Mouse (Mus musculus): ENCODE measurements around the gene Bri3.

Bri3 gene

DNA sequence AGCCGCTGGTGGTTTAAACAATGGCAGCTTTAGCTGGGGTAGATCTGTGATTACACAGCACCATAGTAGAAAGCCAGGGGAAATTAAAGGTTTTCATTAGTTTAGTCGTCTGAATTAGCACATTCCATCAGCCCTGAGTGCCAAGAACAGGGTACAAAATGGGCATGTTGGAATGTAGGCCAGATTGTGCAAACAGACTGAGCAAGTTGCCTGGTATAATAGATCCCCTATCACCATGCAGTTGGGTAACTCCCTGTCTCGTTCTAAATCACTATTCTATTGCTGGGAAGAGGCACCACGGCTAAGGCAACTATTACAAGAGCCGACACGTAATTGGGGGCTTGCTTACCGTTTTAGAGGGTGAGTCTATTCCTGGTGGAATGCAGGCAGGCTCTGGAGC lies 9.5 kb upstream of the Bri3 start:
- DNase-seq (ENCODE audit: low spot score): peak; percentile 69

DNA sequence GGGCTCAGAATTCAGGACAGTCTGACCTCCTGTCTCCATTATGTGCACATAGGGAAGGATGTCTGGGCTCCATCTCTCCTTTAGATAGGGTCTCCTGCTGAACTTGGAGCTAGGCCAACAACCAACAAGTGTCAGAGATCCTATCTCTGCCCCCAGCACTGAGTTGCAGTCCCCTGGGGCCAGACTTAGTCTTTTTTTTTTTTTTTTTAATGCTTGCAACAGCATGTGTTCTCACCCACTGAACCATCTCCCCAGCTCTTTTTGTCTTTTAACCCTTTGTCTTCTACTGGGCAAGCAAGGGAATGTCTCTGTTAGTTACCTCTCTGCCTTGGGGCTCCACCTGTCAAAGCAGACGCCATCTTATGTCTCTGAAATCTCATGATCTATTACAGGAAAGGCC lies 5.3 kb upstream of the Bri3 start:
- no peak for DNase-seq (ENCODE audit: low spot score)

DNA sequence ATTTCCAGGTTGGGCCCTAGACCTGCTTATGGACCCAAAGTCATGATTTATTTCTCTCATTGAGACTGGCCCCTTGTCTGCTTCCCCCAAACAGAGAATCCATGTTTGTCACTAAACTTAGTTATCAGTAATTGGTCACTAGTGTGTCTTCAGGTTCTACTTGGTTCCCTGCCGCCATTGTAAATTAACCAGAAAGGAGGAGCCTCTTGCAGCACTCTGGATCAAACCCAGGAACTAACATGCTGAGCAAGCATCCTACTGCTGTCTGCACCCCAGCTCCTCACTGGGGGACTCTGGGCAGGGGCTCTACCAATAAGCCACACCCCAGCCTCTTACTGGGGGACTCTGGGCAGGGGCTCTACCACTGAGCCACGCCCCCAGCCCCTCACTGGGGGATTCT lies 1.4 kb downstream of the Bri3 start:
- DNase-seq (ENCODE audit: low spot score): no peak

DNA sequence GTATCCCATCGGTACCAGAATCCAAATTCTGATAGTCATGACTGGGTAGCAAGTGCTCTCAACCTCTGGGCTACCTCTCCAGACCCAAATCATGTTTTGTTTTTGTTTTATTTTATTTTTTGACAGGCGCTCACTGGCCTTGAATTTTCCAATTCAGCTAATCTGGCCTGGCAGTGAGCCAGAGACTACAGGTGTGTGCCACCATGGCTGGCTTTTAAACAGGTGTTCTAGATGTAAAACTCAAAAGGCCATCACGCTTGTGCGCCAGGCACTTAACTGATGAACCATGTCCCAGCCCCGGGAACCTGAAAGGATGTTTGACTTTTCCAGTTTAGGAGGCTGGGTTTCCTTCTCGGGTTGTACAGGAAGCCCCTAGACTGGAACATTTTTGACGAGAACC lies 2.4 kb downstream of the Bri3 start:
- DNase-seq (ENCODE audit: low spot score): no peak

DNA sequence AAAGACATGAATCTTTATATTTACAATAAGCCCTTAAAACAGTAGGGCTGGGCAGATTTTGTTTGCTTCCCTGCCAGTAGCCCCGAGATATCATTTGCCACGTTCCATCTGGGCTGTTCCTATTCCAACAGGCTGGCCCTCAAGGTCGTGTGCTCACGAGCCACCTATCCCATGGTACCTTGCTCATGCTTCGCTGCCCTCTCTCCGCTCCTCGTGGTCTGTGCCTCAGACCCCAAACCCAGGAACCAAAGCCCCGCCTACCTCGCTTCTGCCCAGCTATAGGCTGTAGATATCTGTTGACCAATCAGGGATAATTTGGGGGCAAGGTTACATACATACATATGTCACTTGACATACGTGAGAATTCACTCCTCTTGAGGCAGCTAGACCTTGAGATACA lies 3.1 kb downstream of the Bri3 start:
- no peak for DNase-seq (ENCODE audit: low spot score)

DNA sequence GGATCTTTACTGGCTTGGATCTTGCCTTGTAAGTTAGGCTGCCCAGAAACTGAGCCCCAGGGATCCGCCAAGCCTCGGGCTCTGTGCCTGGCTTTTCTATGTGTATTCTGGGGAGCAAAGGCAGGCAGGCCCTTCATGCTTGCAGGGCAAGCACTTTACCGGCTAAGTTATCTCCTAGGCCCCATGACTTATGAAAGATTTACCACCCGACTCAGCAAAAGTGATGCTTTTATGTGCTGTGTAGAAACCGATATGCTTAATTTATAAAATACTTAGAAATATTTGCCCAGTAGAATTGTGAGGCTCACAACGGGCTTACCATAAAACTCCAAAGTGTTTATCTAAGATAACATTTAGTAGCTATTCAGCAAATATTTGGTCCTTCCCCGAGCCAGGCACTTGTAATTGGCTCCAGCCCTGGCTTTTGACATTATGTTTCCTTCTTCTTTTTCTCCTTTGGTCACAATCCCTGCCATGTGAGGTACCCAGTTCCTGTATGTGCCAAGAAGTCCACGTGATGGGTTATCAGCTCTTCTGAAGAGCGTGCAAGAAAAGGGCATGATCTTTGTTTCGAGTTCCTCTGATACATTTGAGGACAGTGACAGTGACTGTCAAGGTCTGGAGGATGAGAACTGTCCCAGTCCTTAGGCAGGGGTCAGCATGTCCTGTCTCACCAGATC lies 3.8 kb downstream of the Bri3 start:
- DNase-seq (ENCODE audit: low spot score): no peak

DNA sequence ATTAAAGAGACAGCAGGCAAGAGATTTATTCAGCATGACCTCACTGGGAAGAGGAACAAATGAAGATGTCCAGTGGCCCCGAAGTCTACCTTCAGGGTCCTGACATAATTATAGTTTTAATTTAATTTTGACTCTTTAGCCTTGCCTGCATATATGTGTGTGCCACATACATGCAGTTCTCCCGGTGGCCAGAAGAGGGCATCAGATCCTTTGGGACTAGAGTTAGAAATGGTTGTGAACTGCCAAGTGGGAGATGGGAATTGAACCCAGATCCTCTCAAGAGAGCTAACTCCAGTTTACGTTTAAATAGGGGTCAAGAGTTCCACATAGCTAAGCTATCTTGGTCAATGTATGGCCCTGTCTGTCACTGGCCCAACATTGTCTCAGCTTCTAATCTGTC lies 5.6 kb downstream of the Bri3 start:
- DNase-seq (ENCODE audit: low spot score): no peak

DNA sequence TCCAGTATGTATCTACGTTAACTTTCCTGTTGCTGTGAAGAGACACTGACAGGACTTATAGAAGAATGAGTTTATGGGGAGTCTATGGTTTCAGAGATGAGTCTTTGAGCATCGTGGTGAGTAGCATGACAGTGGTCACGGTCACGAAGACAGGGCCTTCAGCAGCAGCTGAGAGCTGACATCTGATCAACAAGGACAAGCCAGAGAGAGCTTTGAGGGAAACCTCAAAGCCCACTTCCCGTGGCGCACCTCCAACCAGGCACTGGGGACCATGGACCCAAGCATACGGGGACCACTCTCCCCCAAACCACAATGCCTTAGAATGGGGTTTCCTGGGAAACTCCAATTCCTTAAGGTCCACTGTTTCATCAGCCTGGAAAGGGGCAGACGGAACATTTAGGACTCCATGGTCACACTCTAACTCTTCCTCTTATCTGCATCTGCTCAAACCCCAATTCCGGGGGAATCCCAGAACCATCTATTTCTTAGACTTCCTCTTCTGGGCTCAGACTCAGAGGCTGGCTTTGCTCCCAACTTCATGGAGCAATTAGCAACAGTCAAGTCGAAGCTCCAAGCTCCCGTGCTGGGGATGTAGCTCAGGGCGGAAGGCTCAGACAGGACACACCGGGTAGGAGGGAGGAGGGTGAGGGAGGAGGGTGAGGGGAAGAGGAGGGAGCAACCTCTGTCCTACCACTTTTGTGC lies 7.8 kb downstream of the Bri3 start:
- DNase-seq (ENCODE audit: low spot score): no peak

DNA sequence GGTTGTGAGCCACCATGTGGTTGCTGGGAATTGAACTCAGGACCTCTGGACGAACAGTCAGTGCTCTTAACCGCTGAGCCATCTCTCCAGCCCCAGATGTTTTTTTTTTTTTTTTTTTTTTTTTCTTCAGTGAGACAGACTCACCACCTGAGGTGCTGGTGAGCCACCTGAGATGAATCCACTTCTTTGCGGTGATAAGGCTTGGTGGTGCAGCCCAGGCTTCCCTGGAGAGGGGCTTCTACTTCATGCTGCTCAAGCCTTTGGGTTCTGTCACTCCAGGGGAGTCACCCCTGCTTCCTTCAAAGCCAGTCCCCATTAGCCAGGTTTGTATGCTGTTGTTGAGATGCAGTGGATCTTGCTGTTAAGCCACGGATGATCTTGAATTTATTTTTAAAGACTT lies 9.0 kb downstream of the Bri3 start:
- DNase-seq (ENCODE audit: low spot score): no peak

DNA sequence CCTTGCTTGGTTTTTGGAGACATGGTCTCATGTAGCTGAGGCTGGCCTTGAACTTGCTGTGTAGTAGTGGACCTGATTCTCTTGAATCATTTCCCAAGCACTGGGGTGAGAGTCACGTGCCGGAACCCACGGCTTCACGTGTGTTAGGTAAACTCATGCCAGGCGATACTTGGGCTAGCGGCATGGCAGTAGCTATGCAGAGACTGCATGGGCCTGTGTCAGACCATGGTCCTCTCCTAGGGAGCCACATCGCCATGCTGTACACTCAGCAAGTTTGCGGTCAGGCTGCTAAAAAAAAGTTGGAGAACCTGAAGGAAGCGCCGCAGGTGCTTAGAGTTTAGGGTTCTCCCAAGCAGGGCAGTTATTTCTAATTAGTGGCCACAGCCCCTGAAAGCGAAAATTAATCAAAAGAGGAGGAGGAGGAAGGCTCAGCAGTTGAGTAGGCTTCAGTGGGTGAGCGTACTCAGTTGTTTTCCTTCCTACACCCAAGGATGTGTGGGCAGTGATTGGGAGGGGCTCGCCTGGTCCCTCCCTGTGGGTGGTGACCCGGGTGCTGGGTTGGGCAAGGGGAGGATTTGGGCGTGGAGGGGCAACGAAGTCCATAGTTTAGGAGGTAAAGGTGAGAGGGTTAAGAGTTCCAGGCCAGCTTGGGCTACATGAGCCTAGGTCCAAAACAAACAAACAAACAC lies 10.0 kb downstream of the Bri3 start:
- DNase-seq (ENCODE audit: low spot score): no peak

DNA sequence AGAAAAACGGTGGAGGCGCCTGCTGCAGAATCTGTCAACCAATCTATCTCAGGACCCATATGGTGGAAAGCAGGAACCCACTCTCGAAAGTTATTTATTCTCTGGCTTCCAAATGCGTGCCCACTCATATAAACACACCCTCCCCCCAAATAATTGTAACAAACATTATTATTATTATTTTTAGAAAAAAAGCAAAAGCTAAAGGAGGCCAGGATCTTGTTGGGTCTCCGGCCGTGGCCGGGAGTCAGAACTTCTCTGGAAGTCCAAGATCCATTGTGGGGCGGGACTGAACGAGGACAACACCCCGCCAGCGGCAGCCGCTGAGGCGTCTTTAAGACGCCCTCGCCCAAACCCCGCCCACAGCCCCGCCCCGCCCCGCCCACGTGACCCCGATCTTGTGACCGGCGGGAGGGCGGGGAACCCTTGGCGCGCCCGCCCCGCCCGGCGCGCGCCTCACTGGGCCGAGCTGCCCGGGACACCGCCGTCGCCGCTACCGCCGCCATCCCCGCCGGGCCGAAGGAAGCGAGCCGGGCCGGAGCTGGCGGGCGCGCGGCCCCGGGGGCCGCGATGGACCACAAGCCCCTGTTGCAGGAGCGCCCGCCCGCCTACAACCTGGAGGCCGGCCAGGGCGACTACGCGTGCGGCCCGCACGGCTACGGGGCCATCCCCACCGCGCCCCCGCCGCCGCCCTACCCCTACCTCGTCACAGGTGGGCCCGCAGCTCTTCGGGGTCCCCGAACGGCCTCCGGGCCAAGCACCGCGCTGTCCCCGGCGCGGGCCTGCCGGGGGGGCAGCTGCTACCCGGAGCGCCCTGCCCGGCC lies 10.8 kb downstream of the Bri3 start:
- DNase-seq (ENCODE audit: low spot score): peak; percentile 84

DNA sequence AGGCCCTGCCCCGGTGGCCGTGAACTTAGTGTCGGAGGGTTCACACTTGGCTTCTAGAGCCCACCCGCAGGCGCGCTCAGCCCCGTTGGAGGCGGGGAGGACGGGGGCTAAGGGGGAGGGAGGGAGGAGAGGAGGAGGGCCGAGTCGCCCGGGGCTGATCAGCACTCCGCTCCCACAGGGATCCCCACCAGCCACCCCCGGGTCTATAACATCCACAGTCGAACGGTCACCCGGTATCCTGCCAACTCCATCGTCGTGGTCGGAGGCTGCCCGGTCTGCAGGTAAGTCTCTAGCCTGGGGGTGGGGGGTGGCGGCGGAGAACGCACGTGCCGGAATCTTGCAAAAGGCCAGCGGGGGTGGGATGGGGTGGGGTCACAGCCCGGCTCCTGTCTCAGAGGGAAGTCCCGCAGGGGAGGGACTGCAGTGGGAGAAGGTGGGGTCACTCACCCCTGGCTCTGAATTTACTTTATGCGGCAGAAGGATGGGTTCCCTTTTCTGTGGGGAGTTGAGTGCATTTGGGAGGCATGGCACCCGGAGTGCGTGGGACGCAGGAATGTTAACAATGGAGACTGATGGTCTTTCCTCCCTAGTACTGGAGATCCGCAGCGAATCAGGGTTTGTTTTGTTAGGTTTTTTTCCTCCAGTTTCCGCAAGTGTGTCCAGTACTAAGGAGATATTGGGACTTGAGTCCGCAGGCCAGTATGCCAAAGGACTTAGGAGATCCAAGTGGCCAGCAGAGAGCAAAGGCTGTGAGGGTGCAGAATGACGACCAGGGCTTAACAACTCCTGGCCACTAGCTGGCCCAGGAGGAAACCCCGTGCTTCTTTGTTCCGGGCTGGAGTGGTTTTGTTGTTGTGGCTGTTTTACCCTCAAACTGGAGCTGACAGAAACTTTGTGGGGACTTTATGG lies 11.6 kb downstream of the Bri3 start:
- DNase-seq (ENCODE audit: low spot score): peak; percentile 62

DNA sequence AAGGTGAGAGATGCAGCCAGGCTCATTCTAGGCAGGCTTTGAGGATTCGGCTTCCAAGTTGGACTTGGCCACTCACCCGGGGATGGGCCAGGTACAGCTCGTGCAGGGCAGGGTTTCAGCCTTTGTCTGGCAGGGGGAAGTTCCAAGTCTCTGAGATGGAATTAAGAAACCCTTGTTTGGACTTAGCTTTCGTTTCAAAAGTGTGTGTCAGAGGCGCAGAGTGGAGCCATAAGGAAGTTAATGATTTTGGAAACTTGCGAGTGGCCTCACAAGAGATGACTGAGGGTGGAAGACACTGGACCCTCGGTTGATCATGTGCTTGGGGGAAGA lies 12.3 kb downstream of the Bri3 start:
- no peak for DNase-seq (ENCODE audit: low spot score)

DNA sequence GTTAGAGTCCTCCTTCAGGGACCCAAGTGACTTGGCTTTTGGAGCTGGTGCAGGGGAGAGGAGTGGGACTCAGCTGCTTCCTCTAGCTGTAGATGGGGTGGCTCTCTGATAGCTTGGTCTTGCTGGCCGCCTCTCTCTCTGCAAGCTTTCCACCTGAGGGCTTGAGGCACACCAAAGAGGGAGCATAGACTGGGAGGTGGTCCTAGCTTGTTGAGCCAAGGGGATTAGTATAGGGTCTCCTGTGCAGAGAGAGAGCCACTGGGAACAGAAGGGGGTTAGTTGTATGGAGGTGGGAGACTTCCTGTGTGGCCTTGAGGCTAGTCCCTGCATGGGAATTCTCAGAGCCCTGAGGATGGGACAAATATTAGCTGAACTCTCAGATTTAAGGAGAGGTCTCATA lies 12.7 kb downstream of the Bri3 start:
- DNase-seq (ENCODE audit: low spot score): no peak

DNA sequence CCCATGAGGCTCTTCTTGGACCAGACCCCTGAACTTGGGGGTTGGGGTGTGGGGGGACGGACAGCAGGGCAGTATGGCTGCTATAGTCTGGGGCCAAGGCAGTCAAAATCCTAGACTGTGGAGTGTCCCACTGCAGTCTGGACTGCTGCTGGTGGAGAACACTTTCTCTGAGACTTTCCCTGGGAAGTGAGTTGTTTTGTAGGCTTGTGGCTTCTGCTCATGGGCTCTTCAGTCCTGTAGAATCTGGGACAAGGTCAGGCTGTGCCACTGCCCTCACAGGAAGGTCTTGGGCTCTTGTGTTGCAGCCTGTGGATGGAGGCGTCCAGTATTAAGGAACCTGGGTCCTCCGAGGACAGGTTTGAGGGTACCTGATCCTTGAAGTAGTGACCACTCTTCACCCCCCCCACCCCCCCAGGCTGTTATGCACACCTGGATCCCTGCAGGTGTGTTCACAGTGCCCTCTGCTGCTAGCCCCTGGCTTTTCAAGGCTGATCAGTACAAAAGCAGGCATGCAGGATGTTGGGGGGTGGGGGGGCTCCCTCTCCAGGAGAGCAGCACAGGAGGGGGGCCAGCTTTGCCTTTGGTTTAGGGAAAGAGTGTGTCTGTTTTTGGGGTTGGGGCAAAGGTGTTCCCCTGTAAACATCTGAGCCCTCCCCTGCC lies 13.3 kb downstream of the Bri3 start:
- no peak for DNase-seq (ENCODE audit: low spot score)

DNA sequence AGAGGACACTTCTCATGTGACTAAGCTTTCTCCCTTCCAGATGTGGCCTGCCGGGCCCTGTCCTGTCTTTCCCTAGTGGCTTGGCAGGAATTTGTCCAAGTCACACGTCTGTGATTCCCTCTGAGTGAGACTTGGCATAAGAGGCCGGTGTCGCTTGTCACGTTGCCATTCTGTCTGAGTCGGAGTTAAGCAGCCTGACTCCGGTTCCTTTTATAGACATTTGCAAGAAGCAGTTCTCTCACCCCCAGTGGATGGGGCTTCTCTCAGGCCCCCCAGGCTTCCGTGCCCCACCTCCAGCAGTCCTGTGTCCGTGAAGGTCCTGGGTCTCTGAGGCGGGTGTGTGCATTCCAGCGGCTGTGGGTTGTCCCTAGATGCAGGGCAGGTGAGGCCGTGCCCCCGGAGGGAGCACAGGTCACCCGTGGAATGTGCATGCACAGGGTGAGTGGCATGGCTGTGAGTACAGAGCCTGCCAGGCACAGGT lies 13.9 kb downstream of the Bri3 start:
- peak; percentile 47 for DNase-seq (ENCODE audit: low spot score)

DNA sequence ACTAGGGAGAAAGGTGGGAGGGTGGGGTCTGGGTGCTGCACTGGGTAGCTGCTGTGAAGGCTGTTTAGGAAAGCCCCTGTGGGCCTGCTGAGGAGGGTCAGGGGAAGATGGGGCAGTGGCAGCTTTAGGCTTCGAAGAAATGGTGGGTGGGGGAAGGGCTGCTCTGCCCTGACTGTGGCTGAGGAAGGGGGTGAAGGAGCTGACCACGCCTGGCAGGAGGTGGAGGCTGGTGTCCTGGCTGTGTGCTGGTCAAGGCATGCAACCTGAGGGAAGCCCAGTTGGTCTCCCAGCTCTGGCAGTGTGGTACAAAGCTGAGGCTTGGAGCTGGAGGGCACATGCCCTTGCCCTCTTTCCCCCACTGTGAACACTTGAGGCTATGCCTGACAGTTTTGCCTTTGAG lies 14.4 kb downstream of the Bri3 start:
- DNase-seq (ENCODE audit: low spot score): no peak

DNA sequence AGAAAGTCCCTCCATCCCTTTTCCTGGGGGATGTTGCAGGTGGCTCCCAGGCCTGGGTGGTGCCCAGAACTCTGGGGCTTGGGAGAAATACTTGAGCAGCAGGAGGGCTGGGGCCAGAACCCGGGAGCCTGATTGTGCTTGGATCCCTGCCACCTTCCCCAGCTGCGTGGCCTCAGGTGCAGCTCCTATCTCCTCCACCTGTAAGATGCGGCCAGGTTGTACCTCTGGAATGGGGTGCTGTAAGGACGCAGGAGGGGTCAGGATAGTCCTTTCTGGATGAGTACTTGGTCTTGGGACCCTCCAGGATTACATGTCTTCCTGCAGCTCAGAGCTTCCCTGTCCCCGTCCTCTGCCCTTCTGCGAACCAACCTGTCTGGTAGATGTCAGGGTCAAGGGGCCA lies 15.0 kb downstream of the Bri3 start:
- no peak for DNase-seq (ENCODE audit: low spot score)

DNA sequence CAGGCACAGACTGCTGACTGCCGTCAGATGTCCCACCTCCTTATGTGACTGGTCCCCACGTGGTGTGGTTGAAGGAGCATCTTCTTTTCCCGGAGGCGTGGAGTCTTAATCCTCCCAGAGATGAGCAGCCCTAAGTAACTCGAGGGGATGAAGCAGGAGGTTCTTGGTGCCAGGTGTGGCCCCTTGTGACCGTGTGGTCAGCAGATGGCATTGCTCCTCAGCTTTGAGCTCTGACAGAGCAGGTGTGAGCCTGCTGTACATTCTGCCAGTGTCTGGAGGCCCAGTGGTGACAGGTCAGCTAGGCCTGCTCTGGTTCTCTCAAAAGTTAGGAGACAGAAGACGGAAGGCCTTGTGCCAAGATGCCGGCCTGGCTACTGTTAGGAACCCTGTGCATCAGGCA lies 16.2 kb downstream of the Bri3 start:
- no peak for DNase-seq (ENCODE audit: low spot score)

DNA sequence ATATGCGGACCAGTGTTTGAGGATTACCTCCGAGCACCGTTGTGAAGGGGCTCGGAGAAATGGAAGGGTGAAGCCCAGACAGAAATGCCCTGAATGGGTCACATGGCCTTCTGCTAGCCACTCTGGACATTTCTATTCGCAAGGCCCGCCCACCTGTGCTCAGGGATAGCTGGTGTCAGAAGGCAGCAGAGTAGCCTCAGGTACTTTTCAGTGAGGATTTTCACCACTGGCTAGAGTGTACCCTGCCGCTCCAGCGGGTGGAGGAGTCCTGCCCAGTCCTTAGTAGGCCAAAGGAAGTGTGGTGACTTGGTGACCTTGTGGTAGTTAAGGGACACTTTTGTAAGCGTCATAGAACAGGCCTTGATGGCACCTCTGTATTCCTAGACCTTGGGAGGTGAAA lies 17.1 kb downstream of the Bri3 start:
- no peak for DNase-seq (ENCODE audit: low spot score)

DNA sequence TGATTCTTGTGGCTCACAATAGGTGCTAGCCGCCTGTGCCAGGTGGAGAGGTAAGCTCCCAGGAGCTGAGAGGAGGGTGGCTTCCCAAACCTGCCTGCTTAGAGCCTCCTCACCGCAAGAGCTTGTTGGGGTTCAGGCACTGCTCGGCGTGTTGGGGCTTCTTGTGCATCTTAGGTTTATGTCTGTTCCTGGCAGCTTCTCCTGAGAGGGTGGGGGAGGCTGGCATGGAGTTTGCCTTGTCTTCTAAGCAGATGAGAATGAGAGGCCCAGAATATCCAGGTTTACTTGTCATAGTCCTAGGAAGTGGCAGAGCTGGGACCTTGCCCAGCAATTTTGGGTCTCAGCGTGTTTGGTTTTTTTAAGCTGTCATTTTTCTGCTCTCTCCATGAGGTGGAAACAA lies 17.6 kb downstream of the Bri3 start:
- no peak for DNase-seq (ENCODE audit: low spot score)
